Mouse (Mus musculus) layer of hippocampus, adult 9-10 months (tissue): ENCODE results near the gene Gmppa.

Experiments used
- DNase-seq: peaks from one replicate; pipeline ENCODE4 v3.0.0; 2022; ENCODE audit warnings: low spot score

The Gmppa gene

DNA sequence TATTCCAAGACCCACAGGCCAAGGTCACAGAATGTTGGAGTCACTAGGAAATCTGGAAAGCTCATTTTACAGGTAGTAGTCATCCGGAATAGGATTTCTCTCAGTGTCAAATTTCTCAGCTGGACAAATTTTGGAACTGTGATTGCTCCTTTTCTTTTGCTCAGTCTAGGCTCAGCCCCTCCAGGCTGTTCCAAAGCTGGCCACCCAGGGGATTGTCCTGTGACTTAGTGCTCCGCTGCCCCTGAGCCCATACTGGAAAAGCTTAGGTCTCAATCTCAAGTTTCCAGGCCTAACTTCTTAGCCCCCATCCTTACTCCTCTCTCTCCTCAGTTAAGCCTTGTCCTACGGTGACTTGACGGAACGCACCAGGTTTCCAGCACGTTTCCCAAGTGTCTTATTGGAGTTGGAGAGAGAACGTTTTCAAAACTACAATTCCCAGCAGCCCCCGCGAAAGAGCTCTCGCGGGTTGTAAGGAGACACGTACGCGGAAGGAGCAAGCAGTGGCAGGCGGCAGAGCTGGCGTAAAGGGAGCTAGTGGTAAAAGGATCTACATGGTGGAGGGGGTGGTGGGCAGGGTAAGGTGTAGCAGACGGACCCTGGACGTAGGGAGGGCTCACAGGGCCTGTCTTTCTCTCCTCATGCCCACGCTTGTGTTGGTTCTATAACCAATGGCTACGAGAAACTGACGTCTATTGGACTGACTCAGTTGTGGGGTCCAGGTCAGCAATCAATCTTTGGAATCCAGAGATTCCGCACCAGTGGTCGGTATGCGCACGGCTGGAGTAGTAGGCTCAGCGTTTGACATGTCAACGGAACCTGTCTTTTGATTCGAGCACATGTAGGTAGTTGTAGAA is at the start of gene Gmppa:
TSS of gene Gmppa (plus strand) at position 456 of the 854 bp plus-strand sequence.
- peak; percentile 74 for DNase-seq

DNA sequence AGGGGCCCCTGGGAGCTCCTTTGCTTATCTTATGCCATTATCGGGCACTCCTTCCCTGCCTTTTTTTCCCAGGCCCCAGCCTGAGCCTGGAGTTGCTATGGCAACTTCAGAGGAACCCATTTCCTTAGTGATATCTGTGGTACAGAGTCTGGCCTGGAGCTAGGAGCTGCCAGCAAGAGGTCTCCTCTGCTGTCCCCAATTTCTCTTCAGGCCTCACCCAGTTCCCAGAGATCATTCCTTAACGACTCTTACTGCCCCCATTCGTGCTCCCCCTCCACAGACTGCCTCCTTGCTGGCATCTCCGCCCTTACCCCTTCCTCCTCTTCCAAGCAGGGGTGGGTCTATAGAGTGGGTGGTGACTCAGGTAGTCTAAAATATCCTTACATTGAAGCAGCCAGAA is 49.6 kb upstream of the Gmppa start:
- DNase-seq: no peak

- no peak for DNase-seq
Measured at GRCm38 (mm10) chr1:75387469-75387928, 48.2 kb upstream of the Gmppa start.

- no peak for DNase-seq
Measured at GRCm38 (mm10) chr1:75387929-75388897, 47.5 kb upstream of the Gmppa start.

- DNase-seq: no peak
Measured at GRCm38 (mm10) chr1:75388898-75389515, 46.7 kb upstream of the Gmppa start.

- no peak for DNase-seq
Measured at GRCm38 (mm10) chr1:75393139-75393538, 42.6 kb upstream of the Gmppa start.

- no peak for DNase-seq
Measured at GRCm38 (mm10) chr1:75393846-75394245, 41.9 kb upstream of the Gmppa start.

GRCm38 (mm10) chr1:75398761-75399402 is 36.8 kb upstream of the Gmppa start:
- DNase-seq: no peak

DNA sequence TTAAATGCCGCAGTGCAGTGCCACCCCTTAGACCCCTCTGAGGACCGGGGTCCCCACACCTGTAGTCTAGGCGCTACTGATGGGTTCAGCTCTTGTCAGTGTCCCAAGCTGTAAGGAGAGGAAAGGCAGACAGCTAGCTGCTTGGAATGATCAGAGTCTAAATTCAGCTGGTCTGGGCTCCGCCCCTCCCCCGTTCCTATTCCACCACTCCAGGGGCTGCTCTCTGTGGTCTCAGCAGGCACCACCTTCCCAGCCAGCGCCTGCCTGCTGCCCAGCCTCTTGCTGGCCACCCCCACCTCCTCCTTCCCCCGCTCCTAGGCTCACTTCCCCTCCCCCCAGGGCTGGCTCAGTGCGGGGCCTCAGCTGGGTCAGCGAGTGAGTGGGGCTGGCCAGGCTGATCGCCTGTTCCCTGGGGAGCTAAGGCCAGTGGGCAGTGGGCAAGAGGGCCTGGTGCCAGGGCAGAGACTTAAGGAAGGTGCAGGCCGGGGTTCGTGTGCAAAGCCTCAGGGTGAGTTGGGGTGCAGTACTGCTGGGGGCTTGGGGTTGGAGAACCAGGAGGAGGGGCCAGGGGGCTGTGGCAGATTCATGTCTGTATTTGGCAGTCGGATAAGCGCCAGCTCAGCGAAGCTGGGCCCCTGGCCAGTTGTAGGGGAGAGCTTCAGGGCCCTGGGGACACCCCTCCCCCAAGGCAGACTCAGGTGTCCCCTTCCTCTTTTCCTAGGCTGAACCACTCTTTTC is 35.8 kb upstream of the Gmppa start:
- no peak for DNase-seq

- DNase-seq: no peak
Measured at GRCm38 (mm10) chr1:75400493-75401115, 35.1 kb upstream of the Gmppa start.

DNA sequence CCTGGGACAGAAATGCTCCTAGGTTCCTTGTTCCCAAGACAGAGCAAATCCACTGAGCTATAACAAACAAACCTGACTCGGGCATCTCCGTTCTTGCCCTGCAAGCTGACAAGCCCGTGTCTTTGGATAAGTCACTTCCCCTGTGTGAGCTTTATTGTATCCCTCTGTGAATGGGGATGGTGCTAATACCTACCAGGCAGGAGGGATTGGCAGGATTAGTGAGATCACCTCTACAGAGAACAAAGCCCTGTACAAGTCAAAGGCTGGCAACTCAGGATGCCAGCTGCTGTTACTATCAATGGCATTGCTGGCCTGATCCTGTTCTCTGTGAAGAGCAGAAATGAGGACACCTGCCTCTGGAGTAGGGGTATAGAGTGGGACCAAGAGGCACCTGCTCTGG is 30.2 kb upstream of the Gmppa start:
- no peak for DNase-seq

GRCm38 (mm10) chr1:75406173-75406572 is 29.6 kb upstream of the Gmppa start:
- DNase-seq: no peak

DNA sequence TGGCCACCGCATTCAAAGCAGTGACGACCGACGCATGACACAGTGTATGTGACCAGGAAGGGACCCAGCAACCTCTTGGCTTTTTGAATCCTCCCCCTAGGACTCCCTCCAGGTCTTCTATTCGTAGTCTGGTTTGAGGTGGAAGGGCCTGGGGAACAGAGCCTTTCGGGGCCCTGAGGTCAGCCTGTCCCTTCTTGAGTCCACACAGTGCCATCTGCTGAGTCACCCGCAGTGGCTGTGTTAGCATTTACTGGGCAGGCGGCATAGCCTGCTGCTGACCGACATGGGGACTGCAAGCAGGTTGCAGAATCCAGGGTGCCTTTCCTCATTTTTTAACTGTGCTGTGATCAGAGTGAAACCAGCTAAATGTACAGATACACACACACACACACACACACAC is 28.7 kb upstream of the Gmppa start:
- no peak for DNase-seq

- DNase-seq: no peak
Measured at GRCm38 (mm10) chr1:75408210-75408609, 27.5 kb upstream of the Gmppa start.

DNA sequence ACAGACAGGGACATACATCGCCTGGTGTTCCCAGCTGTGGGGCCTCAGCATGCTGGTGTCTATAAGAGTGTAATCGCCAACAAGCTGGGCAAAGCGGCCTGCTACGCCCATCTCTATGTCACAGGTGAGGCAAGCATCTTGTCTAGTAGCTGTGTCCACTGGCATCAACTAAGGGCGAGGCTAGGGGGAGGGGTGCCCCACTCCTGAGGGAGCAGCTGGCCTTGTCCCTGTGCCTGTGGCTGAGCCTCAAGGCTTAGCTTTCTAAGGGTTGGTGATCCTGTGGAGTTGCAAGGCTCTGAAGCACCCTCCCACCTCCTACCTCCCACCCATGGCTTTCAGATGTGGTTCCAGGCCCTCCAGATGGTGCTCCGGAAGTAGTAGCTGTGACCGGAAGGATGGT is 25.8 kb upstream of the Gmppa start:
- no peak for DNase-seq

DNA sequence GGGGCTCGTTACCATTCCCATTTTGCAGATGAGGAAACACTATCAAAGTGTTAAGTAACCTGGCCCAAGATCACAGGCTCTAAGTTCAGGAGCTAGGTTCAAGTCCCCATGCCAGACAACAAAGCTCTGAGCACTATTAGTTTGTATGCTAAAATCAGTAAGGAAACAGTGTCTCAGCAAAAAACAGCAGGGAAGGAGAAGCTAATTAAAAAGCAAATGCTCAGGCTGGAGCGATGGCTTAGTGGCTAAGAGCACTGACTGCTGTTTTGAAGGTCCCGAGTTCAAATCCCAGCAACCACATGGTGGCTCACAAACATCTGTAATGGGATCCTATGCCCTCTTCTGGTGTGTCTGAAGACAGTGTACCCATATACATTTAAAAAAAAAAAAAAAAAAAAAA is 23.5 kb upstream of the Gmppa start:
- no peak for DNase-seq

GRCm38 (mm10) chr1:75413749-75414148 is 22.0 kb upstream of the Gmppa start:
- DNase-seq: no peak

GRCm38 (mm10) chr1:75421794-75422193 is 13.9 kb upstream of the Gmppa start:
- no peak for DNase-seq

DNA sequence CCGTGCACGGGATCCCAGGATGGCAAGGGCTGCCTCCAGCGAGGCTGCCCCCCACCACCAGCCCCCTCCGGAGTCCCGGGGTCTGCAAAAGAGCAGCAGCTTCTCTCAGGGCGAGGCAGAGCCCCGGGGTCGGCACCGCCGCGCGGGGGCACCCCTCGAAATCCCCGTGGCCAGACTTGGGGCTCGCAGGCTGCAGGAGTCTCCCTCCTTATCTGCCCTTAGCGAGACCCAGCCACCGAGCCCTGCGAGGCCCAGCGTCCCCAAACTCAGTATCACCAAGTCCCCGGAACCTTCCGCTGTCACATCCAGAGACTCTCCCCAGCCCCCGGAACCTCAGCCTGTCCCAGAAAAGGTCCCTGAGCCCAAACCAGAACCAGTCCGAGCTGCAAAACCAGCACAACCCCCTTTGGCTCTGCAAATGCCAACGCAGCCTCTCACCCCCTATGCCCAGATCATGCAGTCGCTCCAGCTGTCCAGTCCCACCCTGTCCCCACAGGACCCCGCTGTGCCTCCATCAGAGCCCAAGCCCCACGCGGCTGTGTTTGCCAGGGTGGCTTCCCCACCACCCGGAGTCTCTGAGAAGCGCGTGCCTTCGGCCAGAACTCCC is 13.4 kb upstream of the Gmppa start:
- DNase-seq: no peak

GRCm38 (mm10) chr1:75422823-75423471 is 12.8 kb upstream of the Gmppa start:
- no peak for DNase-seq
